Mouse (Mus musculus): Measurements from ENCODE around the gene H2-K1.

The H2-K1 gene

DNA sequence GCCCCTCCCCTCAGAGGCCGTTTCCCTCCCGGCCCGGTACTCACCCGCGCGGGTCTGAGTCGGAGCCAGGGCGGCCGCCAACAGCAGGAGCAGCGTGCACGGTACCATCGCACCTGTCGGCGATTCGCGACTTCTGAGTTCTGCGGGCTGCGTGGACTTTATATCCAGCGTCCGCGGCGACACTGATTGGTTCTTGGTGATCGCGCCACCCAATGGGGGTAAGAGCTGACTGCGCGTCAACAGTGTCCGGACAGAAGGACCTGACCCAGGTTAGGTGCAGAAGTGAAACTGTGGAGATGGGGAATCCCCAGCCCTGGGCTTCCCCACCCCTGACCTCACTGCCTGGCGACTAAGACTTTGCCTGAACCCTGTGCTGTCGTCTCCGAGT is at the start of gene H2-K1:
TSS of gene H2-K1 (minus strand) at position 198 of the 388 bp plus-strand sequence.
- peak; percentile 89 to 93 for DNase-seq

DNA sequence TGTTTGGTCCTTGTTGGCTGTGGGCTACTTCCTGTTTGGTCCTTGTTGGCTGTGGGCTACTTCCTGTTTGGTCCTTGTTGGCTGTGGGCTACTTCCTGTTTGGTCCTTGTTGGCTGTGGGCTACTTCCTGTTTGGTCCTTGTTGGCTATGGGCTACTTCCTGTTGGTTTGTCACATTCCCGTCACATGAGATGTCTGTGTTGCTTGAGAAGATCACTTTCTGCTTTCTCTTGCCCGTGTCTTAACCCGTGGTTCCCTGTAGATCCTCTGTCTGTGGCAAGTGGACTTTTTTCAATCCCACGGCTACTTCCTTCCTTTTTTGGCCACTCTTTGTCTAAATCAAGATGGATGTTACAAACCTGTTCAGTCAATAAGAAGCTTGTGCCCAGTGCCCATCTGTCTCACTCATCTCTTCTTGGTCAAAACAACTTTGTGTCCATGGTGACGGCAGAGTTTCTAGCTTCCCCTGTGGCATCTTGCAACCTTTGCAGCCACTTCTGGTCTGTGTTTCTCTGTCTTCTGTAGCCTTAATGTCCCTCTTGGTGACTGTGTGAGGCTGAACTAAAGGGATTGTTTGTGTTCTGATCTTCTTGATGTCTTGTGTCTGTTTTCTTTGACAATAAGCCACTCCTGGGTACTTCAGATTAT is 47.4 kb upstream of the H2-K1 start:
- DNase-seq, result no peak

DNA sequence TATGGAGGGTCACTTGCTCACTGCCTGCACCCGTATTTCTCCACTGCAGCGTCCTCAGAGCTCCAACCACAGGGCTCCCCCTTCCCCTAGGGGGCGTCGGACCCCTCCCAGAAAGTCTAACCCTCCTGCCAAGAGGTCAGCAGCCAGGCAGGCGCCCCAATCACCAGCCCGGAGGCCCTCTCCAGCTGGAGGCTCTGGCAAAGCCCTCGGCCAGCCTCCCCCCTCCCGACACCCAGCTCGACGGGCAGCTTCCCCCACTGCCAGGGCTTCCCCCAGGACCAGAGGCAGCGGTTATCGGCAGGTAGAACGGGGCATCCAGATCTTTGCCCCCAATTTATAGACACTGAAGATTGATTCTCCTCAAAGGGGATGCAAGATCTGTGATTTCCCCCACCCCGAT is 45.8 kb upstream of the H2-K1 start:
- no peak for DNase-seq

DNA sequence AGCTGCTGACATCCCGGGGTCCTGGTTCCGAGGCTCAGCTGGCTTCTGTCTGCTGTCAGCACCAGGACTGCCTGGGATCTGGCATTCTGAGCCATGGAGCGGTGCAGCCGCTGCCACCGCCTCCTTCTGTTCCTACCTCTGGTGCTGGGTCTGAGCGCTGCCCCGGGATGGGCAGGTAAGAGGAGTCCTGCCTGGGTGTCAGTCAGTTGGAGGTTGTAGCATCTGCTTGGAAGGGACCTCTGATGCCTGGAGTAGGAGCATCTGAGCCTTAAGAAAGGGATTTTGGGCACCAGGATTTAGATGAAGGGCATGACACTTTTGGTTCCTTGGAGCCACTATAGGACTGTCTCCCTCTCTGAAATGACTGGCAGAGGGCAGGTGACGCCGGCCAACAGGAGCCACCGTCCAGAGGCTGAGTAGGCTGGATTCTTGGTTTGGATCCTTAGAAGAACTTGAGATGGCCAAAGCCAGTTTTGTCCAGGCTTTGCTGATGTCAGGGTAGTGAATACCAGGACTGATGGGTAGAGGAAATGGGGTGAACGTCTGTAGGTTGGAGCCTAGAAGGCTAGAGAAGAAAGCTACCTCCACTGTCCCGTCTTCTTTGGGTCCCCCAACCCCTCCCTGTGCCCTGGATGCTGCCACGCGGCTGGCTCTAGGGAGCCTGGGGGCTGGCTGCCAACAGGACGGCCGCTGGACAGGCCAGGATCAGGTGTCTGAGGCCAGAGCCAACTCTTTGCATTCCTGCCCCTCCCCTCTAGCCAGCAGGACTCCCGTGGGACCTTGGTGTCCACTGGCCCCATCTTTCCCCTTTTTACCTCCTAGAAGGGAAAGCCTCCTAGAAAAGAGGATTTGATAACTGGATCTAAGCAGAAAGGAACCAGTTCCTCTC is 39.7 kb upstream of the H2-K1 start:
- no peak for DNase-seq

DNA sequence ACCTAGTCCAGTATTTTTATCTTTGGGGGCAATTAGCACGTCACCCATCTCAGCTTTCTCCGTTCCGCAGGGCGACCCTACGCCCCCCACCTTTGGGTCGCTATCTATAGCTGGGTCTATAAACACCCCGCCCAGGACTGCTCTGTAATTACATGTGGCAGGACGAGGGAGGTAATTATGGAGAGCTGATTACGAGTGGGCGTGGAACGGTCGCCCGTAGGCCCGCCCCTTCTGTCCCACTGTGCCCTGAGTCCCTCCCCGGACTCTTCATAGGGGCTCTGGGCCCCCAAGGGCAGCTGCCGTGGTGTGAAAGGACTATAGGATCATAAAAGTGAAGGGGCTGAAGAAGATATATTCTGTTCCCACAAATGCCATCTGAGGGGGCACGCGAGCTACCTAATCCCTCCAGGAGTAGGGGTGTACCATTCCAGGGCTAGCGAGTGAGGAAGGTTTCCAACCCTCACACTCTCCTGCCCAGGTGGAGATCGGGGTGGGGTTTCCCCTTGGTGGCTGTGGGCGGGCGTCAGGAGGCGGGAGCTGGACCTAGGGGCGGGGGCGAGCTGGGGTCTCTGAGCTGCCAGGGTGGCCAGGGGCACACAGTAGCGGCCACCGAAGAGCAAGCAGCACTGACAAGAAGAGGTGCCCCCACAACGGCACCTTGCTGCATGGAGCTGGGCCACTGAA is 38.9 kb upstream of the H2-K1 start, which contains the start of gene Col11a2:
TSS of gene Col11a2 (plus strand) at position 560 of the 684 bp plus-strand sequence.
- no peak for DNase-seq

DNA sequence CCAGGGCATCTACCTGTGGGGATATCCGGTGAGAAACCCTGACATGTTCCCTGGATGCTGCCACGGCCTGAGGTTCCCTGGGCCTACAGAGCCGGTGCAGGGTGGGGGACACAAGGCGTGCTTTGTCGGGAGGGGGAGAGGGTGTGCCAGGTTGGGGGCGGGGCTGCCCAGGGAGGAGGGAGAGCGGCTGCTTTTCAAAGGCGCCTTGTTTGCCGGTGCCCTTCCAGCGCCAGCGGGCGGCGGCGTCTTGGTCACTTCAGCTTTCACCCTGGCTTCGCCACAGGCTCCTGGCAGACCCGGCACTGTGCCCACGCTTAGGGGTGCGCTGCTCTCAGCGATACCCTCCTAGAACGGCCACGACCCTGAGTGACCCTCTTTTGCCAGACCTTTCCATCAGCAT is 38.3 kb upstream of the H2-K1 start:
- peak; percentile 42 to 57 for DNase-seq

DNA sequence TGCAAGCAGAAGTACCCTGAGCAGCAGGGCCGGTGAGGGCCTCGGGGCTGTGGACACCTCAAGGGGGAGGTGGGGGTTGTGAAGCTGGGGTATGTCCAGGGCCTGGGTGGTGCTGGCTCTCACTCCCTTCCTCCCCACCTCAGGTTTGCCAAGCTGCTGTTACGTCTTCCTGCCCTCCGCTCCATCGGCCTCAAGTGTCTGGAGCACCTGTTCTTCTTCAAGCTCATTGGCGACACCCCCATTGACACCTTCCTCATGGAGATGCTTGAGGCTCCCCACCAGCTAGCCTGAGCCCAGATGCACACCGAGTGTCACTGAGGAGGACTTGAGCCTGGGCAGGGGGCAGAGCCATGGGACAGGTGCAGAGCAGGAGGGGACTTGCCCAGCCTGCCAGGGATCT is 37.1 kb upstream of the H2-K1 start:
- no peak for DNase-seq

DNA sequence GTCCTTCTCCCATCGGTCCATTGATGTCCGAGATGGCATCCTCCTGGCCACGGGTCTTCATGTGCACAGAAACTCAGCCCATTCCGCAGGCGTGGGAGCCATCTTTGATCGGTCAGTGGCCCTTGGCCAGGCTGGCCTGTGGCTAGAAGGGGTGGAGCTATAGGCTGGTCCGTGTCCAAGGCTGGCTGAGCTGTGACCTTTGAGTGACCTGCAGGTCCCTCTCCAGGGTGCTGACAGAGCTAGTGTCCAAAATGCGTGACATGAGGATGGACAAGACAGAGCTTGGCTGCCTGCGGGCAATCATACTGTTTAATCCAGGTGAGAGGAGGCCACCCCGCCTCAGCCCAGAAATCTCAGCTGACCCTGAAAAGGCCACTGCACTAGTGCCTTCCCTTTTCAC is 36.5 kb upstream of the H2-K1 start:
- peak in 1 of 2 experiments; percentile 60 for DNase-seq

DNA sequence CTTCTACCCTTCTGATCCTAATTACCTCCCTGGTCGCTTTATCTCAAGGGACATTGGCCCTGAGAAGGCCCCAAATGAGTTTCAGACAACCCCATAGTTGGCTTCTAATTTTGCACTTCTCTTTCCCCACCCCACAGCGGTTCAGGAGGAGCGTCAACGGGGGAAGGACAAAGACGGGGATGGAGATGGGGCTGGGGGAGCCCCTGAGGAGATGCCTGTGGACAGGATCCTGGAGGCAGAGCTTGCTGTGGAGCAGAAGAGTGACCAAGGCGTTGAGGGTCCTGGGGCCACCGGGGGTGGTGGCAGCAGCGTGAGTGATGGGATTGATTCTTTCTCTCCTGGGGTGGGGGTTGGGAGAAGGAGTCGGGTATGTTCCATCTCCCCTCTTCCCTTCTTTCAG is 35.4 kb upstream of the H2-K1 start:
- no peak for DNase-seq

DNA sequence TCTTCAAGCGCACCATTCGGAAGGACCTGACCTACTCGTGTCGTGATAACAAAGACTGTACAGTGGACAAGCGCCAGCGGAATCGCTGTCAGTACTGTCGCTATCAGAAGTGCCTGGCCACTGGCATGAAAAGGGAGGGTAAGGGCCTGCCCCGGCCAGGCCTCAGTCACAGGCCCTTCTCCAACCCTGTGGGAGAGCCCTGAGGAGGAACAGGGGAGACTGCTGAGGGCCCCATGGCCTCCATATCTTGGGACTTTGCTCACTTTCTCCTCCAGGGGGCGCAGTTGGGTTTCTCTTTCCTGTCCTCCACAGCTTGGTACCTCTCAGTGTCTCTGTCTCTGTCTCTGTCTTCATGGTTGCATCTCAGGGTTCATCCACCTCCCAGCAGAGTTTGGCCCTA is 33.9 kb upstream of the H2-K1 start:
- DNase-seq, result peak; percentile 75 to 81

DNA sequence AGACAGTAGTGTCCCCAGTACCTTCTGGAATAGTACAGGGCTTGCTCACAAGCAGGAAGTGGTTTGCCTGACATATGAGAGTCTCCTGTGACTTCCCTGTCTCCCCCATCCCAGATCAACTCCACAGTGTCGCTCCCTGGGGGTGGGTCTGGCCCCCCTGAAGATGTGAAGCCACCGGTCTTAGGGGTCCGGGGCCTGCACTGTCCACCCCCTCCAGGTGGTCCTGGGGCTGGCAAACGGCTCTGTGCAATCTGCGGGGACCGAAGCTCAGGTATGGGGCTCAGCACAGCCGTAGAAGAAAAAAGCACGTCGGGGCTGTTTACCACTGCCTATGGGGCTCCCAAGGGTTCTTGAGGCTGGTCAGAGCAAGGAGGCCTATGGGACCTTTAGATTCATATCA is 33.3 kb upstream of the H2-K1 start:
- DNase-seq, result no peak

DNA sequence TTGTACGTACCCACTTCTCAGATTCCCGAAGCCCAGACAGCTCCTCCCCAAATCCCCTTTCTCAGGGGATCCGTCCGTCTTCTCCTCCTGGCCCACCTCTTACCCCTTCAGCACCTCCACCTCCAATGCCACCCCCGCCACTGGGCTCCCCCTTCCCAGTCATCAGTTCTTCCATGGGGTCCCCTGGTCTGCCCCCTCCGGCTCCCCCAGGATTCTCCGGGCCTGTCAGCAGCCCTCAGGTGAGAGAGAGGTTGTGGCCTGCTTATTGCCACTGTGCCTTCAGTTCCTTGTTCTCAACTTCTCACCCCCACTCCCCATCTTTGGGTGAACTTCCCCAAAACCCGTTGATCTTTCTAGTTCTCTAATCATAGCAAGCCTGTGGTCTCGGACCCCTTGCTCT is 32.7 kb upstream of the H2-K1 start:
- DNase-seq, result no peak

DNA sequence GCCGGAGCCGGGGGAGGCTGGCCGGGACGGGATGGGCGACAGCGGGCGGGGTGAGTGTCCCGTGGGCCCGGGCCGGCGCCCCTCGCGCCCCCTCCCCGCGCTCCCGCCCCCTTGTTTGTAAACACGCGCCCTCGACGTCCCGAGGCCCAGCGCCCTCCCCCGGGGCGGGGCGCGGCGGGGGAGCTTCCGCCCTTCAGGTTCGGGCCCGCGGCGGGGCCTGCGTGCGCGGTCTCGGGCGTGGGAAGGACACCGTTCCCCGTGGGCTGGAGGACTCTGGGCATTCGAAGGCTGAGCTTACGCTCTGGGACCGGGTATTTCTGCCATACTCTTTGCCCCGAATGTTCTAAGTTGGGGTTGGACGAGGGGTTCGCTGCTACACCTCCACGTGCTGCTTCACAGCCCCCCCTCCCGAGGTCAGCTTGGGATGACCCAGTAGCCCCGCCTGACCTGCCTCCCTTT is 32.1 kb upstream of the H2-K1 start:
- DNase-seq, result no peak

DNA sequence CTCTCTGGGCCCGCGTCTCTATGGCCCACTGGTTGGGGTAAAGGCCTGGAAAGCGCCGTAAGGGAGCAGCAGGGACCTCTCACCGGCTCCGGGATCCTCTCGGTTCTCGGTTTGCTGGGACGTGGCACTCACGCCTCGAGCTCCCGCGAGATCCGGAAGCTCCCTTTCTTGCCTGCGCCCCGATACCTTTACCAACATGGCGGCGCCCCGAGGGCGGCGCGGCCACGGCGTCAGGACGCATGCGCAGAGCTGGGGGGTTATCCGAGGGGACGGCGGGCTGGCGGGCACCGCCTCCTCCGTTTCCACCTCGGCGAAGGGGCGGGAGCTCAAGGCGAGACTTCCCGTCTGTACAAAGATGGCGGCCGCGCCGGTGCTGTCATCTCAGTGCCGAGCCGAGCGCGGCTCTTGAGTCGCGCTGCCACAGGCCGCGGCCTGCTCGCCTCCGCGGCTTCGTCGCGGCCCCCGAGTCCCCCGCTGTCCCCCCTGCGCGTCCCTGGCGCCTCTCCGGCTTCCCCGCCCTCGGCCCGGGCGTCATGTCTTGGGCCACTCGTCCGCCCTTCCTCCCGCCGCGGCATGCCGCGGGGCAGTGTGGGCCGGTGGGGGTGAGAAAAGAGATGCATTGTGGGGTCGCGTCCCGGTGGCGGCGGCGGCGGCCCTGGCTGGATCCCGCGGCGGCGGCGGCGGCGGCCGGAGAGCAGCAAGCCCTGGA is 31.5 kb upstream of the H2-K1 start, which contains the start of the genes Slc39a7 and Rxrb:
TSS of gene Slc39a7 (minus strand) at position 218 of the 709 bp plus-strand sequence.
TSS of gene Rxrb (plus strand) at position 348 of the 709 bp plus-strand sequence.
- DNase-seq, result peak; percentile 99

DNA sequence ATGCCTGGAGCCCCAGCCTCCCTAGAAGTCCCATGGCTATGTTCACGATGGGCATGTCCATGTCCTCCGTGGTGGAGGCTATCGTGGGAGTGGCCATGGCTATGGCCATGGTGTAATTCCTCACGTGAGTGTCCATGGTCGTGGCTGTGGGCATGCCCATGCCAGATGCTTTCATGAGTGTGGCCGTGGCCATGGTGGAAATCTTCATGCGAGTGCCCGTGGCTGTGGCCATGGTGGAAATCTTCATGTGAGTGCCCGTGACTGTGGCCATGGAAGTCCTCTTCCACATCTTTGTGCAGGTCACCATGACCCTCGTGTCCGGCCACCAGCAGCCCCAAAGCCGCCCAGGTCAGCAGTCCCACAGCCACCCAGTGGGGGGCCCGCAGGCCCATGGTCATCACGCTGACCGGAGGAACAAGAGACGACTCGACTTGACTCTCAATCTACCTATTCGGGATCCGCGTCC is 30.7 kb upstream of the H2-K1 start:
- no peak for DNase-seq

DNA sequence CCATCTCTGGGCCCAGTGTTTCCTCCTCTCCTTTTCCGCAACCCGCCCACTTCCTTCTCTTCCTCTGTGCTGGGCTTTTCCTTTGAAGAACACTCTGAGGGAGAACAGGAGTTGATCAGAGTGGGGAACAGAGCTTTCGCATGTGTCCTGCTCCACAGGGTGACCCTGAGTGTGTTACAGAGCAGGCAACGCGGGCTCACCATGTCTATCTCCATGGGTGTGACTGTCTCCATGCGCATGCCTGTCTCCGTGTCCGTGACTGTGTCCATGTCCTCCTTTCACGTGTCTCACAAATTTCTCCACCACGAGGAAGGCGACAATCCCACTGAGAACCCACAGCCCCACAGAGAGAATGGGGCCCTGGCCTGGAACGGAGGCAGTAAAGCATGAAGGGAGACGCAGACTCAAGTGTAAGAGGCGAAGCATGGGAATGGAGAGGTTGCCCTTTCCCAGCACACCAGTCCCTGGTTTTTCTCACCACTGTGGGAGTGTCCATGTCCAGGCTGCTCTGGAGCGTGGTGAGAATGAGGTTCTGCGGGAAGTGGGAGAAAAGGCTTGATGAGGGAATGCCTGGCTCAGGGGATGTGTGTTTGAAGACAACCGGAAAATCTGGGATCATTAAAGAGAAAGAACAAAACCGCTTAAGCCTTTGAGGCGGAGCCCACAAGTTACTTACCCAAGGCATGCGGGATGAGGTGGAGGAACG is 29.9 kb upstream of the H2-K1 start:
- no peak for DNase-seq

DNA sequence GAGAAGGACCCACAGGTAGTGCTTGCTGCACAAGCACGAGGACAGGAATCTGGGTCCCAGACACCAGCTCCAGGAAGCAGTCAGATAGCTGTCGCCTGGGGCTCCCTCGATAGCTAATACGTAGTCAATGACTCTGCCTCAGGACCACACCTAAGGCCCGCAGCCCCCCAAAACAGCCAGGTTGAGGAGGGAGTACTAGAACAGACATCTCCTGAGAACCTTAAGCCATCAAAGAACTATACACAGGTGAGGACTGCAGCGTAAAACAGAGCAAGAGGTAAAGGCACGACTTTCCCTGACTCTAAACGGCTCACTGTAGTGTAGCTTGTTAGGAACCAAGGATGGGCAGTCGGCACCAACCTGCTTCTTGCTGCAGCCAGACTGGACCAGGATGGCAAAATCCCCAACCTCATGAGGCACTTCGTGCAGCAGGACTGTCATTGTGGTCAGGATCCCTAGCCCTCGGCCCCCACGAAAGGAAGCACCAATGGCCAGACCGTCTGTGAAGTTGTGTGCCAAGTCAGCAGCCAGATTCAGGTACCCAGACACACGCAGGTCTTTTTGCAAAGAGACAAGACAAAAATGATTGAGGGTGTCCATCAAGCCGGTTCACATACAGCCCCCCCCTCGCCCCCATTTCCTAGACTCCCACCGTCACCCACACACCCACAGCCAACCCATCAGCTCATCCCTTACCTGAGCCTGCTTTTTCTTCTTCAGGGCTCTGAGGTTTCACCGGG is 29.2 kb upstream of the H2-K1 start:
- no peak for DNase-seq

DNA sequence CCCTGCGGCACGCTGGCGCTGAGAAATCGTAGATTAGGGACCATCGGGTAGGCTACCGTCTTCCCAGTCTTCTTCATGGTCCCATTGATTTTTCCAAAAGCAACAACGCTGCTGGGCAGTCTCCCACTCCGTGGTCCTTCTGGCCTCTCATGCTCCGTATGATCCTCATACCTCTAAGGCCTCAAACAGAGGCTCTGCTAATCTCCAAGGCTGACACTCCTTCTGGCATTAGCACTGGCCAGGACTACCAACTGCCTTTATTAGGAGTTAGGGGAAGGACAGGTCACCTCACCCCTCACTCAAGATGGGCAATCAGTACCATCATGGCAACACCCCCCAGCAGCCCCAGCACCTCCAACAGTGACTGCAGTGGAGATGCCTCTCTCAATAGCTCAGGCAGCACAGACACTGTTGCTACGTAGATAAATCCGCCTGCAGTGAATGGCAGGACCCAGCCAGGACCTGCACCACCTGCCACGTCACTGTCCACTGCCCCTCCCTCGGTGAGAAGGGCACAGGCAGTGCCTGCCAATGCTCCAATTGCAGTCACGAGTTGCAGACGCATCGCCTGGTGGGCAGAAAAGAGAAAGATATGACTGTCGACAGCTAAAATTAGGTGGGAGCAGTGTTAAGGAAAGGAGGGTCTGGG is 28.5 kb upstream of the H2-K1 start:
- no peak for DNase-seq

DNA sequence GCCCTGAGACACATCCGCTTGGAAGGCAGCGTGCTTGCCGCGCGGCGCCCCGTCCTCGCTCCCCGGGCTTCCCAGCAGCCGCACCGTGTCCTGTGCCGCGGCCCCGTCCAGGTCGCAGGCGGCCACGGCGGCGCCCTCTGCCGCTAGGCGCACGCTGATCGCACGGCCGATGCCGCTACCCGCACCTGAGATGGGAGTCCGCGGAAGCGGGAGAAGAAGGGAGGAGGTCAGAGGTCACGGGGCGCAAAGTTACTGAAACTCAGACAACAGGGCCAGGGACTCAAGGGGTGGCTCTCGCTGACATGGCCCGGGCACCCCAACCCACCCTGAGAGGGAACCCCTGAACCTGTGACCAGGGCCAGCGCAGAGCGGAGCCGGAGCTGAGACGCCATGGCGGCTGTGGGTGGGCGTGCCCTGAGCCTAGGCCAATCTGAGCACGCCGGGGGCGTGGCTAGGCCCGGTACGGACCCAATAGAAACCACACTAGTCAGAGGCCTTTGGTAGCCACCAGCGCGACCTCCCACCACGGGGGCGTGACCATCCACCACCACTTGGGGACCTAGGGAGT is 27.6 kb upstream of the H2-K1 start, which contains the start of gene H2-Ke6:
TSS of gene H2-Ke6 (minus strand) at position 405 of the 568 bp plus-strand sequence.
- DNase-seq, result peak; percentile 95 to 97

Measured in kidney, postnatal 4 days (tissue).